30 mouse cellular contexts compared by ENCODE assay signal in genomic region chr19:12279554-12279953, GRCm38 (mm10). TPM values are rescaled to one million over a fixed set of nuclear protein-coding genes. Genes with fewer than 3 reads are reported as not detected.
"Had no signal": no experiment of that assay in that cellular context is flagged by ENCODE, and none has a peak within 500 bp of the region (broad histone marks: within the 10 kb centered on the region; RNA-seq: fewer than 3 reads in every experiment).

Gene Olfr1434 (plus strand): TSS chr19:12279854.

- ATAC-seq: forebrain, embryonic 13.5 days; forebrain, embryonic 14.5 days; forebrain, embryonic 15.5 days; forebrain, embryonic 16.5 days; forebrain, postnatal 0 days had no signal

- H3K36me3 ChIP-seq: embryonic facial prominence, embryonic 10.5 days; embryonic facial prominence, embryonic 12.5 days; embryonic facial prominence, embryonic 13.5 days; embryonic facial prominence, embryonic 15.5 days; forebrain, embryonic 10.5 days; forebrain, embryonic 12.5 days; forebrain, embryonic 15.5 days had no signal

- H3K9me3 ChIP-seq: embryonic facial prominence, embryonic 10.5 days; embryonic facial prominence, embryonic 12.5 days; embryonic facial prominence, embryonic 13.5 days; embryonic facial prominence, embryonic 15.5 days; forebrain, embryonic 10.5 days; forebrain, embryonic 12.5 days; forebrain, embryonic 13.5 days; forebrain, embryonic 15.5 days had no signal

- H3K27me3 ChIP-seq: embryonic facial prominence, embryonic 12.5 days; embryonic facial prominence, embryonic 13.5 days; embryonic facial prominence, embryonic 15.5 days; forebrain, embryonic 12.5 days; forebrain, embryonic 13.5 days; forebrain, embryonic 15.5 days had no signal

- H3K4me1 ChIP-seq: embryonic facial prominence, embryonic 10.5 days; embryonic facial prominence, embryonic 12.5 days; embryonic facial prominence, embryonic 13.5 days; embryonic facial prominence, embryonic 15.5 days; forebrain, embryonic 10.5 days; forebrain, embryonic 12.5 days; forebrain, embryonic 13.5 days; forebrain, embryonic 15.5 days had no signal

- H3K4me3 ChIP-seq: embryonic facial prominence, embryonic 10.5 days; embryonic facial prominence, embryonic 12.5 days; embryonic facial prominence, embryonic 13.5 days; embryonic facial prominence, embryonic 15.5 days; erythroblast, embryonic 14.5 days; forebrain, embryonic 10.5 days; forebrain, embryonic 12.5 days; forebrain, embryonic 13.5 days; forebrain, embryonic 15.5 days; gastrocnemius, adult 2 months; heart, adult 2 months had no signal

RNA-seq across cellular contexts. Expression of gene Olfr1434, which starts in this region (rescaled TPM):
- total RNA-seq: common myeloid progenitor, adult 5-6 weeks; forebrain, postnatal 0 days; gastrocnemius, adult 18-20 months; gastrocnemius, adult 2 months; gastrocnemius, adult 8-10 months; gastrocnemius, postnatal 10 days; gastrocnemius, postnatal 14 days; gastrocnemius, postnatal 25 days; gastrocnemius, postnatal 36 days; gastrocnemius, postnatal 4 days; granulocyte monocyte progenitor cell, adult 5-6 weeks; heart, adult 18-20 months; heart, adult 2 months; heart, adult 8-10 months had no signal
- polyA plus RNA-seq: cortical plate, adult 2 months; embryonic facial prominence, embryonic 10.5 days; embryonic facial prominence, embryonic 11.5 days; embryonic facial prominence, embryonic 13.5 days; erythroblast, embryonic 14.5 days; forebrain, embryonic 10.5 days; forebrain, embryonic 11.5 days; forebrain, embryonic 12.5 days; forebrain, embryonic 13.5 days; forebrain, embryonic 14.5 days; forebrain, embryonic 15.5 days; forebrain, embryonic 16.5 days; forebrain, postnatal 0 days; frontal cortex, adult 2 months; gonadal fat pad, adult 2 months; heart, adult 2 months had no signal
